Mouse (Mus musculus) spleen, postnatal 10 days (tissue): ENCODE results near the gene Ccr1.

Experiments used
- DNase-seq, 2 experiments: peaks; one replicate each; pipeline ENCODE4 v3.0.0; 2021 to 2022; ENCODE audit warnings: low spot score in 2 of 2

Ccr1 gene

GRCm38 (mm10) chr9:123928118-123928758 lies 40.3 kb downstream of the Ccr1 start:
- peak; percentile 54 to 74 for DNase-seq

GRCm38 (mm10) chr9:123927281-123927960 lies 41.1 kb downstream of the Ccr1 start:
- peak; percentile 36 to 43 for DNase-seq

- DNase-seq = peak; percentile 55 to 77
Measured at GRCm38 (mm10) chr9:123926041-123926440, 42.5 kb downstream of the Ccr1 start.

GRCm38 (mm10) chr9:123925101-123925946 lies 43.2 kb downstream of the Ccr1 start:
- peak; percentile 84 to 91 for DNase-seq

GRCm38 (mm10) chr9:123924589-123925066 lies 43.9 kb downstream of the Ccr1 start:
- DNase-seq = peak; percentile 89

- DNase-seq = peak; percentile 83 to 91
Measured at GRCm38 (mm10) chr9:123924035-123924434, 44.5 kb downstream of the Ccr1 start.

GRCm38 (mm10) chr9:123923146-123923991 lies 45.1 kb downstream of the Ccr1 start:
- peak; percentile 61 to 68 for DNase-seq
